Mouse (Mus musculus): ENCODE measurements around the gene H2-D1. TPM values are rescaled to one million over a fixed set of nuclear protein-coding genes. Genes with fewer than 3 reads are reported as not detected.
A peak's percentile ranks its signal among the peaks of the same experiment; 100 is the strongest.

Gene H2-D1
- total RNA-seq, 2 experiments from 2014 or later, result 26.2 to 33.1 TPM

- no peak for DNase-seq (ENCODE audit: low spot score in 2 of 2)
Measured at GRCm38 (mm10) chr17:35239700-35240099, 22.8 kb upstream of the H2-D1 start.

- DNase-seq (ENCODE audit: low spot score in 2 of 2), result no peak
Measured at GRCm38 (mm10) chr17:35240384-35241304, 21.9 kb upstream of the H2-D1 start.

GRCm38 (mm10) chr17:35241305-35242014, 21.1 kb upstream of the H2-D1 start, which contains the start of gene Ddx39b:
TSS of gene Ddx39b (plus strand) at chr17:35241746.
- DNase-seq (ENCODE audit: low spot score in 2 of 2), result peak; percentile 96

- peak; percentile 52 to 73 for DNase-seq (ENCODE audit: low spot score in 2 of 2)
Measured at GRCm38 (mm10) chr17:35242015-35242941, 20.3 kb upstream of the H2-D1 start.

- DNase-seq (ENCODE audit: low spot score in 2 of 2), result peak; percentile 59 to 63
Measured at GRCm38 (mm10) chr17:35243086-35243485, 19.4 kb upstream of the H2-D1 start.

GRCm38 (mm10) chr17:35244999-35245398, 17.5 kb upstream of the H2-D1 start:
- no peak for DNase-seq (ENCODE audit: low spot score in 2 of 2)

- no peak for DNase-seq (ENCODE audit: low spot score in 2 of 2)
Measured at GRCm38 (mm10) chr17:35245731-35246623, 16.6 kb upstream of the H2-D1 start.

- no peak for DNase-seq (ENCODE audit: low spot score in 2 of 2)
Measured at GRCm38 (mm10) chr17:35247144-35247543, 15.4 kb upstream of the H2-D1 start.

GRCm38 (mm10) chr17:35248986-35249385, 13.5 kb upstream of the H2-D1 start:
- no peak for DNase-seq (ENCODE audit: low spot score in 2 of 2)

- no peak for DNase-seq (ENCODE audit: low spot score in 2 of 2)
Measured at GRCm38 (mm10) chr17:35249451-35250197, 12.9 kb upstream of the H2-D1 start.

- DNase-seq (ENCODE audit: low spot score in 2 of 2), result no peak
Measured at GRCm38 (mm10) chr17:35250348-35251120, 12.0 kb upstream of the H2-D1 start.

- DNase-seq (ENCODE audit: low spot score in 2 of 2), result no peak
Measured at GRCm38 (mm10) chr17:35251162-35251719, 11.3 kb upstream of the H2-D1 start.

GRCm38 (mm10) chr17:35251981-35252380, 10.5 kb upstream of the H2-D1 start:
- DNase-seq (ENCODE audit: low spot score in 2 of 2), result no peak

- DNase-seq (ENCODE audit: low spot score in 2 of 2), result no peak
Measured at GRCm38 (mm10) chr17:35252619-35253292, 9.8 kb upstream of the H2-D1 start.

GRCm38 (mm10) chr17:35253293-35254093, 9.0 kb upstream of the H2-D1 start:
- no peak for DNase-seq (ENCODE audit: low spot score in 2 of 2)

GRCm38 (mm10) chr17:35254241-35255098, 8.1 kb upstream of the H2-D1 start:
- DNase-seq (ENCODE audit: low spot score in 2 of 2), result peak in 1 of 2 experiments; percentile 60

Data from left cerebral cortex, adult 18-20 months (tissue).